Mouse (Mus musculus) liver, embryonic 12.5 days (tissue): ENCODE data around the gene Slc4a8. TPM values are rescaled to one million over a fixed set of nuclear protein-coding genes. Genes with fewer than 3 reads are reported as not detected.

ENCODE experiments used
- ATAC-seq: fragments of 200-750 bp; cut with Nextera tagmentation; 2 replicates; pipeline ENCODE4 v1.8.0; 2017; ENCODE audit warnings: moderate number of reproducible peaks, mild to moderate bottlenecking, moderate library complexity
- H3K27ac ChIP-seq: fragments of 300-500 bp; sonication (generic); 2 replicates; pipeline ENCODE4 v1.5.1; 2016; ENCODE audit warnings: mild to moderate bottlenecking
- H3K27me3 ChIP-seq: fragments of 300-500 bp; sonication (generic); replicated peaks from 2 replicates; pipeline ENCODE4 v1.6.1; 2016; ENCODE audit warnings: mild to moderate bottlenecking, moderate library complexity
- H3K36me3 ChIP-seq: fragments of 300-500 bp; sonication (generic); 2 replicates; pipeline ENCODE4 v1.6.1; 2016; ENCODE audit warnings: mild to moderate bottlenecking, moderate library complexity
- H3K4me1 ChIP-seq: fragments of 300-500 bp; sonication (generic); 2 replicates; pipeline ENCODE4 v1.6.1; 2016
- H3K4me2 ChIP-seq: fragments of 300-500 bp; sonication (generic); 2 replicates; pipeline ENCODE4 v1.6.1; 2016; ENCODE audit warnings: mild to moderate bottlenecking, moderate library complexity
- H3K4me3 ChIP-seq: fragments of 300-500 bp; sonication (generic); 2 replicates; pipeline ENCODE4 v1.5.1; 2016; ENCODE audit warnings: mild to moderate bottlenecking, moderate library complexity
- H3K9ac ChIP-seq: fragments of 300-500 bp; sonication (generic); 2 replicates; pipeline ENCODE4 v1.6.1; 2016; ENCODE audit warnings: mild to moderate bottlenecking, moderate library complexity
- H3K9me3 ChIP-seq: fragments of 300-500 bp; sonication (generic); replicated peaks from 2 replicates; pipeline ENCODE4 v1.6.1; 2016; ENCODE audit warnings: mild to moderate bottlenecking, moderate library complexity
- WGBS: fragments of 180-500 bp; shearing (Covaris S2); methylation state at CpG from one replicate; pipeline ENCODE4 v1.1.7; 2016; ENCODE audit not compliant: insufficient replicate concordance; 5-methylcytosine and 5-hydroxymethylcytosine counted together
- polyA plus RNA-seq: library from polyadenylated mRNA; unstranded; fragments of >200 nt; fragmentation: Nextera tagmentation; extraction: Ambion mirVana; gene quantifications from 2 replicates; pipeline ENCODE4 v1.2.1, GENCODE M21; 2016

The Slc4a8 gene
- polyA plus RNA-seq, 1 experiment from 2014 or later, result 0.70 TPM

DNA sequence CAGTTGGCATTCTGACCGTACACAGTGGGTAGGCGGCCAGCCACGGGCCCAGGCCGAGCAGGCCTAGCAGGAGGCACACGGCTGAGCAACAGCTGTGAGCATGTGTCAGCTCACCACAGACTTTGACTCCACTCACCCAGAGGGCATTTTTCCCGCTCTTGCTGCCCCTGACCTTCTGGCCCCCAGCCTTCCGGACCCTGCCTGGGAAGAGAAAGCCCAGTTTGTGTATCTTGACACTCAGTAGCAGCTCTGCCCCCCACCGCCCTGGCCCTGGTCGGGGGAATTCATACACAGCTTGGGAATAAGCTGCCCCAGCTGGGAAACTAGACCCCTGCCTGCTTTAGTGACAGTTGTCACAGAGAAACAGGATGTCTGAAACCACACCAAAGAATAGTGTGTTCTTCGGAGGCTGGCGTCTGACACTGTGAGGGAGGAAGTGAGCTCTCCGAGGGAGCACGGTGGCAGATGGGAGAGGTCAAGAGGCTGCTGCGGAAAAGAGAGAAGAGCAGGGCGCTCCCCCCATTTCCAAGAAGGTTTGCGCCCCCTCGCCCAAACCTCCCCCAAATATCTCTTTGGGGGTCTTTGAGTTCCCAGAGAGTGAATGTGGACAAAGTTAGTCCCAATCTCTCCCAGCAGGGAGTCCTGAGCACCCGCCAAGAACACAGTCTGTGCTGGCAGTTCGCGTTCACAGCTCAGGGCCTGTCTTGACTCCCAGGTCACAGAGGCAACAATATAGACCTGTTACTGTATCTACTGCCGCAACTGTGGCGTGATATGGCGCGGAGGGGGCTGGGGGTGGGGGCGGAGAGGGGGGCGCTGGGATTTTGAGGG lies 83.7 kb downstream of the Slc4a8 start:
- no peaks in the 10 kb centered on the region for H3K9me3 ChIP-seq
- peaks cover 11% of the 10 kb centered on the region for H3K4me1 ChIP-seq
- H3K27ac ChIP-seq, result 0 out of 2 replicates have a peak overlapping the region, but pooled peaks have one; percentile 25
- H3K4me2 ChIP-seq, result no peak overlapping the region; the same call in 1 of the 2 replicates
- H3K9ac ChIP-seq, result no peak overlapping the region
- H3K4me3 ChIP-seq, result no peak overlapping the region
- peak; percentile 18; the same call in 1 of the 2 replicates for ATAC-seq
- no peaks in the 10 kb centered on the region for H3K36me3 ChIP-seq
- 30% methylated on average over 26 of the region's 26 CpGs for WGBS
- no peaks in the 10 kb centered on the region for H3K27me3 ChIP-seq

DNA sequence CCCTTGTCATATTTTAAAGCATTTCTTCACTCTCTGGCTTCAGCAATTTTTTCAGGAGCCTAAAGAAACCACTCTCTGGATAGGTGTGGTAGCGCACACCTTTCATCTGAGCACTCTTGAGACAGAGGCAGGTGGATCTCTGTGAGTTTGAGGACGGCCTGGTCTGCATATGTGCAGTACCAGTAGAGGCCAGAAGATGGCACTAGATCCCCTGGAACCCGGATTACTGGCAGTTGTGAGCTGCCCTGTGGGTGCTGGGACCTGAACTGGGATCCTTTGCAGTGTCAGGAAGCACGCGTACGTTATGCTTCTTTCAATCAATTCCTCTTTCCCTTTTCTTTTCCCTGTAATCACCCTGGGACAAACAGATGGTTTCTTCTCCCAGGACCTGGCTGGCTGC lies 85.6 kb downstream of the Slc4a8 start:
- Histone ChIP-seq H3K4me1 (peaks cover 11% of the 10 kb centered on the region), H3K27ac (no peak overlapping the region), H3K9me3 (no peaks in the 10 kb centered on the region), H3K9ac (no peak overlapping the region), H3K27me3 (no peaks in the 10 kb centered on the region), H3K36me3 (no peaks in the 10 kb centered on the region), H3K4me3 (no peak overlapping the region), H3K4me2 (no peak overlapping the region)
- WGBS, result 74% methylated on average over 6 of the region's 6 CpGs
- no peak for ATAC-seq

GRCm38 (mm10) chr15:100857586-100857985 lies 96.0 kb downstream of the Slc4a8 start:
- 6% methylated on average over 3 of the region's 3 CpGs for WGBS
- no peak for ATAC-seq

DNA sequence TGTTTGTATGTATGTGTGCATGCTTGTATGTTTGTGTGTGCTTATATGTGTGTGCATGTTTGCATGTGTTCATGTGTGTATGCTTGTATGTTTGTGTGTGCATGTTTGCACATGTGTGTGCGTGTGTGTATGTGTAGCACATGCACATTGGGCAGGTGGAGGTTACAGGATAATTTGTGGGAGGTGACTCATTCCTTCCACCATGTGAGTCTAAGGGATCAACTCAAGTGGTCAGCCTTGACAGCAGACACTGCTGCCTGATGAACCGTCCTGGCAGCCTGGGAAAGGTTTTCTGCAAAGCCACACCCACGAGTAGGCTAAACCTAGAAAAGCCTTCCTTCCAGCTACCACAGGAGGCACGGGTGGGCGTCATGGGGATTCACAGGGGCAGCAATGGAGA lies 99.3 kb downstream of the Slc4a8 start:
- 30% methylated on average over 5 of the region's 5 CpGs for WGBS
- Histone ChIP-seq H3K27ac (no peak overlapping the region), H3K4me2 (no peak overlapping the region), H3K4me3 (no peak overlapping the region), H3K9me3 (0 out of 2 replicates have a peak, but pooled peaks cover 4% of the 10 kb centered on the region), H3K9ac (no peak overlapping the region), H3K36me3 (no peaks in the 10 kb centered on the region), H3K27me3 (peaks cover 20% of the 10 kb centered on the region; the same call in 1 of the 2 replicates), H3K4me1 (no peaks in the 10 kb centered on the region)
- ATAC-seq, result no peak

More at GRCm38 (mm10) chr15:100857586-100857985, 96.0 kb downstream of the Slc4a8 start:
- H3K36me3 ChIP-seq, result no peaks in the 10 kb centered on the region
- no peak overlapping the region for H3K9ac ChIP-seq
- H3K4me3 ChIP-seq, result no peak overlapping the region
- H3K4me2 ChIP-seq, result no peak overlapping the region
- no peak overlapping the region for H3K27ac ChIP-seq
- peaks cover 15% of the 10 kb centered on the region; the same call in 1 of the 2 replicates for H3K27me3 ChIP-seq
- no peaks in the 10 kb centered on the region for H3K4me1 ChIP-seq
- H3K9me3 ChIP-seq, result no peaks in the 10 kb centered on the region

GRCm38 (mm10) chr15:100865556-100865955 lies 104.0 kb downstream of the Slc4a8 start:
- ATAC-seq, result no peak
- Histone ChIP-seq H3K4me3 (no peak overlapping the region), H3K9me3 (0 out of 2 replicates have a peak, but pooled peaks cover 4% of the 10 kb centered on the region), H3K27ac (no peak overlapping the region), H3K9ac (no peak overlapping the region), H3K4me2 (no peak overlapping the region), H3K4me1 (peaks cover 5% of the 10 kb centered on the region; the same call in 1 of the 2 replicates), H3K36me3 (no peaks in the 10 kb centered on the region), H3K27me3 (peaks cover 45% of the 10 kb centered on the region)
- 33% methylated on average over 3 of the region's 3 CpGs for WGBS

- H3K4me1 ChIP-seq, result peaks cover 10% of the 10 kb centered on the region; the same call in 1 of the 2 replicates
- peaks cover 67% of the 10 kb centered on the region for H3K27me3 ChIP-seq
- H3K9me3 ChIP-seq, result 0 out of 2 replicates have a peak, but pooled peaks cover 4% of the 10 kb centered on the region
- whole genome bisulfite sequencing, result 63% methylated on average over 7 of the region's 7 CpGs
- no peaks in the 10 kb centered on the region for H3K36me3 ChIP-seq
- H3K4me2 ChIP-seq, result peak within 1 kb of the TSS; percentile 69
- ATAC-seq, result no peak
- H3K4me3 ChIP-seq, result peak within 1 kb of the TSS; percentile 39
- no peak within 1 kb of the TSS for H3K27ac ChIP-seq
- no peak within 1 kb of the TSS for H3K9ac ChIP-seq
Observed at GRCm38 (mm10) chr15:100869558-100869957, 108.0 kb downstream of the Slc4a8 start, which contains the start of gene Scn8a. TSS of gene Scn8a (plus strand) at chr15:100869858.

DNA sequence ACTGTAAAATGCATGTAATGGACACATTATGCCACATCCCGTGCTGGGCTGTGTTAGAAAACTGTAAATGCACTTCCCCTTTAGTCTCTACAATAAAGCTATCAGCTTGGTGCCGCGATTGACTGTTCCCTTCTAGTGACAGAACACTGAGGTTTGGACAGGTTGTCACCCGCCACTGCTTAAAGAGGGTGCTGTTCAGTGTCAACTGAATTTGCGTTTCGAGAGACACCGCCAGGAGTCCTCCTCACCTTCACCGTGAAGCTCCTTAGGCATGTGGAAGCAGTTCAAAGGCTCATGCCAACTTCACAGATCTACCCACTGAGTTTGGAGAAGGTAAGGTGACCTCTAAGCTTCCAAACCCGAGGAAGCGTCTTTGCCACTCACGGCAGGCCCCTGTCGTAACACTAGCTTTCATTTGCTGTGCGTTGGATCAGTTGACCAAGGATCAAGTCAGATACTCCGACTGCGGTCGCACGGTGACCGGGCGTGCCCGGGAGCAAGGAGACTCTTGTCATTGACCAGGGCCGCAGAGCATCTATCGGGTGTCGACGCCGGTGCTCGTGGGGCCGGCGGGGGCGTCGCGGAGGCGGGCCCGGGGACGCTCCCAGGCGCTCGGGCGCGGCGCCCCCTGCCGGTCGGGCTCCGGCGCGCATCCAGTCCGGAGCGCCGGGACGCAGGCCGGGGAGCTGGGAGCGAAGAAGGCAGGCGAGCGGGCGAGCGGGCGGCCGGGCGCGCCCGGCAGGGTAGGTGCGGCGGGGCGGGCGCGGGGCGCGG lies 108.6 kb downstream of the Slc4a8 start:
- WGBS, result 4% methylated on average over 53 of the region's 66 CpGs
- H3K4me3 ChIP-seq, result peak overlapping the region; percentile 39
- H3K9ac ChIP-seq, result no peak overlapping the region
- ATAC-seq, result no peak
- H3K4me1 ChIP-seq, result peaks cover 10% of the 10 kb centered on the region; the same call in 1 of the 2 replicates
- peak overlapping the region; percentile 63 for H3K4me2 ChIP-seq
- H3K27me3 ChIP-seq, result peaks cover 73% of the 10 kb centered on the region
- no peak overlapping the region for H3K27ac ChIP-seq
- H3K9me3 ChIP-seq, result 0 out of 2 replicates have a peak, but pooled peaks cover 4% of the 10 kb centered on the region
- no peaks in the 10 kb centered on the region for H3K36me3 ChIP-seq

GRCm38 (mm10) chr15:100870775-100871106 lies 109.2 kb downstream of the Slc4a8 start:
- 2% methylated on average over 22 of the region's 69 CpGs for WGBS
- Histone ChIP-seq H3K4me2 (peak overlapping the region; percentile 69), H3K27ac (no peak overlapping the region), H3K9ac (no peak overlapping the region), H3K4me1 (peaks cover 10% of the 10 kb centered on the region; the same call in 1 of the 2 replicates), H3K27me3 (peaks cover 79% of the 10 kb centered on the region), H3K36me3 (no peaks in the 10 kb centered on the region), H3K4me3 (peak overlapping the region; percentile 57), H3K9me3 (0 out of 2 replicates have a peak, but pooled peaks cover under 1% of the 10 kb centered on the region)
- no peak for ATAC-seq

GRCm38 (mm10) chr15:100871107-100872011 lies 109.8 kb downstream of the Slc4a8 start:
- Histone ChIP-seq H3K4me3 (peak overlapping the region; percentile 57), H3K36me3 (no peaks in the 10 kb centered on the region), H3K9ac (no peak overlapping the region), H3K4me1 (peaks cover 10% of the 10 kb centered on the region; the same call in 1 of the 2 replicates), H3K4me2 (peak overlapping the region; percentile 69), H3K27me3 (peaks cover 85% of the 10 kb centered on the region), H3K27ac (no peak overlapping the region), H3K9me3 (no peaks in the 10 kb centered on the region)
- WGBS, result 4% methylated on average over 50 of the region's 53 CpGs
- ATAC-seq, result no peak

DNA sequence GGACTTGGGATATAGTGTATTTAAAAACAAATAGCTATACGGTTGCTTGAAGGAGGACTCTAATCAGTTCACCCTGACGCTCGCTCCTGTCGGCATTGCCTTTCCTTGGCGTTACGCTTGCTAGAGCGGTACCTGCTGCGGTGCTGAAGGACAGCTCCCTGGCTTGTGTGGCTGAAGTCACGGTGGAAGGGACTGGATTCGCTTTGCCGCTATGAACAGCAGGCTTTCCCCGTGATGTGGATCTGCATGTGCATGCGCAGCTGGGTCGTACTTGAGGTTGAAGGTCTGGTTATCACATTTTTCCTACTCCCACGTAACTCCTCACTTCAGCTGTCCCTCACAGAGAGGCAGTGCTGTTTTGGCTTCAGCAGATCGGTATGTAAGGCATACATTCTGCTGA lies 111.6 kb downstream of the Slc4a8 start:
- Histone ChIP-seq H3K4me3 (no peak overlapping the region), H3K27ac (no peak overlapping the region), H3K9ac (no peak overlapping the region), H3K4me2 (no peak overlapping the region), H3K4me1 (peaks cover 10% of the 10 kb centered on the region; the same call in 1 of the 2 replicates), H3K27me3 (peaks cover 96% of the 10 kb centered on the region), H3K9me3 (no peaks in the 10 kb centered on the region), H3K36me3 (no peaks in the 10 kb centered on the region)
- no peak for ATAC-seq
- 4% methylated on average over 16 of the region's 16 CpGs for WGBS
